Mouse (Mus musculus) MEL (cell line): ENCODE measurements at regions not wholly inside any gene's neighbourhood (a gene's known extent, or its start where the extent isn't known, plus 50 kb on each side); places are given as distances from the start of the nearest gene placed in this dataset.
"Not testable (repeated sequence)": the region's sequence is repeated elsewhere in the genome, so short reads cannot be mapped to it uniquely, and the experiment has no call there.

ENCODE experiments used
- BHLHE40 ChIP-seq: IDR thresholded peaks from 2 replicates; pipeline ENCODE4 v1.6.1; 2012; ENCODE audit warnings: low read depth, mild to moderate bottlenecking, inconsistent platforms, low read length, improper control_type of control experiment, borderline replicate concordance
- CTCF ChIP-seq, 3 experiments: IDR thresholded peaks in 2 of 3; conservative IDR thresholded peaks in 1 of 3; 2 replicates each; pipeline ENCODE4 v1.5.1; 2011 to 2012; ENCODE audit warnings: low read length in 3 of 3, low read depth in 2 of 3, mild to moderate bottlenecking in 2 of 3, improper control_type of control experiment in 1 of 3, inconsistent platforms in 1 of 3, mixed read lengths in 1 of 3, moderate library complexity in 1 of 3; ENCODE audit not compliant: control insufficient read depth in 1 of 3, insufficient read depth in 1 of 3, poor library complexity in 1 of 3, severe bottlenecking in 1 of 3
- E2F4 ChIP-seq: IDR thresholded peaks from 2 replicates; pipeline ENCODE4 v1.6.1; 2011; ENCODE audit warnings: low read depth, low read length, improper control_type of control experiment, borderline replicate concordance
- MAFK ChIP-seq: IDR thresholded peaks from 2 replicates; pipeline ENCODE4 v1.6.1; 2011; ENCODE audit warnings: low read depth, mild to moderate bottlenecking, low read length, improper control_type of control experiment, borderline replicate concordance
- POLR2A ChIP-seq, 2 experiments: IDR thresholded peaks; 2 replicates each; pipeline ENCODE4 v1.6.1; 2011 to 2012; ENCODE audit warnings: low read length in 2 of 2, mild to moderate bottlenecking in 2 of 2, control low read depth in 1 of 2, improper control_type of control experiment in 1 of 2, low read depth in 1 of 2, moderate library complexity in 1 of 2; ENCODE audit not compliant: control insufficient read depth in 1 of 2, insufficient read depth in 1 of 2, poor library complexity in 1 of 2
- SIN3A ChIP-seq: IDR thresholded peaks from 2 replicates; pipeline ENCODE4 v1.6.1; 2012; ENCODE audit warnings: low read length, improper control_type of control experiment, inconsistent platforms

DNA sequence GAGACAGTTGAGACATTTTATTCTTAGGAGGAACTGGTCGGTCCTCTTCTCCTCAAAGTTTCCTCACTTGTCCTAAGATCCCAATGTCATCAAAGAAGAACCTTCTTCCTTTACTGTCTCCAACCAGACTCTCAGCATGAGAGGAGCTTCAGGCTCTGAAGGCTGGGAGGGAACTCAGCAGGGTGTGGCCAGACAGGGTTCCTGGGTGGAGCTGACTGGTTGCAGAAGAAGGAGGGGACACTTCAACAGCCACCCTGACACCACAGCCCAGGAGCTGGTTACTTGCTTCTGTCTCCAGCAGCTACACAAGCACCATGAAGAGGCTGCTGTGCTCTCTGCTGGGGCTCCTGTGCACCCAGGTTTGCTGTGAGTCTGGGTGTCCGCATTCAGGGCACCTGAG is 866.5 kb upstream of the Olfr1507 start:
- TF ChIP-seq E2F4; CTCF (IDR thresholded peaks at IDR 0.05 in 2 of 3, conservative IDR thresholded peaks at IDR 0.05 in 1 of 3; ENCODE audit: control insufficient read depth in 1 of 3, insufficient read depth in 1 of 3, low read depth in 2 of 3, low read length in 3 of 3, poor library complexity in 1 of 3, severe bottlenecking in 1 of 3); SIN3A; MAFK; BHLHE40; POLR2A (IDR thresholded peaks at IDR 0.05; ENCODE audit: control insufficient read depth in 1 of 2, insufficient read depth in 1 of 2, low read depth in 1 of 2, low read length in 2 of 2, poor library complexity in 1 of 2): not testable (repeated sequence)
